Mouse (Mus musculus): ENCODE measurements at regions not wholly inside any gene's neighbourhood (a gene's known extent, or its start where the extent isn't known, plus 50 kb on each side); places are given as distances from the start of the nearest gene placed in this dataset.

DNA sequence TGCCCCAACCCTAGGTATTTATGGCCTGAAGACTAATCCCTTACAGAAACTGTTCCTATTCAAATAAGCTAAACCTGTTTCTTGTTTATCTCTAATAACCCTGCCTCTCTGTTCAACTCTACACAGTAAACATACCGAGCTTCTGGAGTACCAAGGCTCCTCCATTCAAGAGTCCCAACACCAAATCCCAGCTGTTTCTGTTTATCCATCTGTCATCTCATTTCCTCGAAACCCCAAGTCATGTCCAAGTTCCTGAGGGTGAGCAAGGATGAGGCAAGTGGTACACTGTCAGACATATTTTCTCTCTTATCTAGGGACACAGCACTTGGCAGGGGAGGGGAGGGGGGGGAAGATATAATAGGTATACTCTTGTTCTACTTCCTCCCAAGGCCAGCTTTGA lies 274.6 kb downstream of the Rnf152 start:
- Histone ChIP-seq H3K4me3 (ENCODE audit: control insufficient read depth in 1 of 2, insufficient read depth in 1 of 2, low read depth in 2 of 2, low read length in 2 of 2) (no peak overlapping the region), H3K4me1 (ENCODE audit: control insufficient read depth in 1 of 2, insufficient read depth in 2 of 2, low read length in 2 of 2) (no peaks in the 10 kb centered on the region), H3K27me3 (ENCODE audit: control insufficient read depth in 1 of 2, insufficient read depth in 2 of 2, low read length in 2 of 2) (no peaks in the 10 kb centered on the region; a peak in 1 of 4 replicates), H3K36me3 (ENCODE audit: control insufficient read depth in 1 of 2, insufficient read depth in 2 of 2, low read length in 2 of 2) (no peaks in the 10 kb centered on the region), H3K9ac (ENCODE audit: control insufficient read depth, low read depth, low read length, poor library complexity, severe bottlenecking) (no peak overlapping the region), H3K9me3 (replicated peaks; ENCODE audit: insufficient read depth, low read length) (no peaks in the 10 kb centered on the region), H3K79me2 (ENCODE audit: control insufficient read depth, insufficient read depth, low read length, poor library complexity) (no peaks in the 10 kb centered on the region), H3K27ac (ENCODE audit: control insufficient read depth, low read depth, low read length) (no peak overlapping the region)
- no peak for TF ChIP-seq TCF12 (IDR thresholded peaks at IDR 0.05; ENCODE audit: low read depth, low read length)
- TF ChIP-seq NRF1 (IDR thresholded peaks at IDR 0.05; ENCODE audit: insufficient read depth, low read depth, low read length, poor library complexity, severe bottlenecking), result no peak
- no peak for TF ChIP-seq MXI1 (IDR thresholded peaks at IDR 0.05; ENCODE audit: low read depth, low read length)
- no peak for TF ChIP-seq GATA1 (IDR thresholded peaks at IDR 0.05; ENCODE audit: low read depth, low read length)
- no peak for TF ChIP-seq ZNF384 (IDR thresholded peaks at IDR 0.05; ENCODE audit: low read depth, low read length)
- no peak for TF ChIP-seq USF2 (IDR thresholded peaks at IDR 0.05; ENCODE audit: borderline replicate concordance in 1 of 2, insufficient read depth in 1 of 2, low read depth in 1 of 2, low read length in 2 of 2)
- no peak for TF ChIP-seq USF1 (IDR thresholded peaks at IDR 0.05; ENCODE audit: low read depth, low read length)
- no peak for TF ChIP-seq ZMIZ1 (IDR thresholded peaks at IDR 0.05; ENCODE audit: low read depth, low read length)
- no peak for TF ChIP-seq ELF1 (IDR thresholded peaks at IDR 0.05; ENCODE audit: low read depth, low read length)
- TF ChIP-seq NELFE (IDR thresholded peaks at IDR 0.05; ENCODE audit: low read depth, low read length), result no peak
- no peak for TF ChIP-seq HCFC1 (IDR thresholded peaks at IDR 0.05; ENCODE audit: low read depth, low read length)
- no peak for TF ChIP-seq POLR2A (IDR thresholded peaks at IDR 0.05; ENCODE audit: control insufficient read depth in 1 of 2, insufficient read depth in 1 of 2, low read depth in 1 of 2, low read length in 2 of 2, poor library complexity in 1 of 2)
- TF ChIP-seq POLR2AphosphoS2 (IDR thresholded peaks at IDR 0.05; ENCODE audit: low read length), result no peak
- no peak for TF ChIP-seq RAD21 (IDR thresholded peaks at IDR 0.05; ENCODE audit: low read depth, low read length)
- TF ChIP-seq TAL1 (IDR thresholded peaks at IDR 0.05; ENCODE audit: low read length), result no peak
- no peak for TF ChIP-seq MAFK (IDR thresholded peaks at IDR 0.05; ENCODE audit: borderline replicate concordance, low read depth, low read length)
- no peak for TF ChIP-seq UBTF (IDR thresholded peaks at IDR 0.05; ENCODE audit: borderline replicate concordance, insufficient read depth, low read depth, low read length)
- no peak for TF ChIP-seq SIN3A (IDR thresholded peaks at IDR 0.05; ENCODE audit: low read length)
- DNase-seq (ENCODE audit: low read depth, low spot score), result no peak

DNA sequence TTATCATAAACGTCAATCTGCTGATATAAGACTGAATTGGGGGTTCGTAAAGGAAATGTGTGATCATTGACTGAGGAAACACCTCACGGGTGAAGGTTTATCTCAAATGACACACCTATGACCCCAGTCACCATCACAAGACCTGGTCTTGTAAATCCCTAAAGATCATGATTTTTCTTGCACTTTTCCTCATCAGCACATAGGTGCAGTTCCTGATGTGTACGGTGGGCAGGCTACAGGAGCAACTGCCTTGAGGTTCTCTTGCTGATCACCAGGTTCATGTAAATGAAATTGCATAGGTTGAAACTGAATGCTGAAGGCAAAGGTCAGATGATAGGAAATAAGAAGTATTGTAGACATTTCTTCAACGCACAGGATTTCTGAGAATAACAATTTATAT lies 277.1 kb downstream of the Rnf152 start:
- DNase-seq (ENCODE audit: low read depth, low spot score), result no peak
- no peaks in the 10 kb centered on the region for H3K27me3 ChIP-seq (ENCODE audit: control insufficient read depth in 1 of 2, insufficient read depth in 2 of 2, low read length in 2 of 2)
- H3K9me3 ChIP-seq (replicated peaks; ENCODE audit: insufficient read depth, low read length), result no peaks in the 10 kb centered on the region
- H3K27ac ChIP-seq (ENCODE audit: control insufficient read depth, low read depth, low read length), result no peak overlapping the region
- no peak for TF ChIP-seq BHLHE40 (IDR thresholded peaks at IDR 0.05; ENCODE audit: borderline replicate concordance, low read depth, low read length)
- no peak for TF ChIP-seq ELF1 (IDR thresholded peaks at IDR 0.05; ENCODE audit: low read depth, low read length)
- TF ChIP-seq MAX (IDR thresholded peaks at IDR 0.05; ENCODE audit: low read length), result no peak
- no peak for TF ChIP-seq GATA1 (IDR thresholded peaks at IDR 0.05; ENCODE audit: low read depth, low read length)
- no peak for TF ChIP-seq MXI1 (IDR thresholded peaks at IDR 0.05; ENCODE audit: low read depth, low read length)
- no peak for TF ChIP-seq USF1 (IDR thresholded peaks at IDR 0.05; ENCODE audit: low read depth, low read length)
- no peak for TF ChIP-seq MYB (IDR thresholded peaks at IDR 0.05; ENCODE audit: low read depth, low read length)
- no peak for TF ChIP-seq MEF2A (IDR thresholded peaks at IDR 0.05; ENCODE audit: extremely low read depth, insufficient replicate concordance, low read depth, low read length, poor library complexity, severe bottlenecking)
- no peak for TF ChIP-seq GABPA (IDR thresholded peaks at IDR 0.05; ENCODE audit: low read depth, low read length)
- no peak for TF ChIP-seq CTCF (IDR thresholded peaks at IDR 0.05 in 2 of 3, conservative IDR thresholded peaks at IDR 0.05 in 1 of 3; ENCODE audit: control insufficient read depth in 1 of 3, insufficient read depth in 1 of 3, low read depth in 2 of 3, low read length in 3 of 3, poor library complexity in 1 of 3, severe bottlenecking in 1 of 3)
- no peak for TF ChIP-seq ZMIZ1 (IDR thresholded peaks at IDR 0.05; ENCODE audit: low read depth, low read length)
- no peak for TF ChIP-seq MYC (IDR thresholded peaks at IDR 0.05; ENCODE audit: low read depth, low read length)
- TF ChIP-seq MAZ (IDR thresholded peaks at IDR 0.05; ENCODE audit: low read depth, low read length), result no peak
- TF ChIP-seq NELFE (IDR thresholded peaks at IDR 0.05; ENCODE audit: low read depth, low read length), result no peak
- TF ChIP-seq POLR2A (IDR thresholded peaks at IDR 0.05; ENCODE audit: control insufficient read depth in 1 of 2, insufficient read depth in 1 of 2, low read depth in 1 of 2, low read length in 2 of 2, poor library complexity in 1 of 2), result no peak
- TF ChIP-seq CHD2 (IDR thresholded peaks at IDR 0.05; ENCODE audit: low read length), result no peak
- no peak for TF ChIP-seq ZKSCAN1 (IDR thresholded peaks at IDR 0.05; ENCODE audit: low read depth, low read length)
- TF ChIP-seq CHD1 (IDR thresholded peaks at IDR 0.05; ENCODE audit: low read depth, low read length), result no peak
- no peaks in the 10 kb centered on the region for H3K36me3 ChIP-seq (ENCODE audit: control insufficient read depth in 1 of 2, insufficient read depth in 2 of 2, low read length in 2 of 2)
- H3K9ac ChIP-seq (ENCODE audit: control insufficient read depth, low read depth, low read length, poor library complexity, severe bottlenecking), result no peak overlapping the region
- no peaks in the 10 kb centered on the region for H3K79me2 ChIP-seq (ENCODE audit: control insufficient read depth, insufficient read depth, low read length, poor library complexity)
- H3K4me3 ChIP-seq (ENCODE audit: control insufficient read depth in 1 of 2, insufficient read depth in 1 of 2, low read depth in 2 of 2, low read length in 2 of 2), result no peak overlapping the region
- no peaks in the 10 kb centered on the region for H3K4me1 ChIP-seq (ENCODE audit: control insufficient read depth in 1 of 2, insufficient read depth in 2 of 2, low read length in 2 of 2)

Data from MEL (cell line).